Mouse (Mus musculus) C2C12 (cell line): Measurements from ENCODE around the gene Dcakd. TPM values are rescaled to one million over a fixed set of nuclear protein-coding genes. Genes with fewer than 3 reads are reported as not detected.
A peak's percentile ranks its signal among the peaks of the same experiment; 100 is the strongest.

Source experiments
- H3K27me3 ChIP-seq: one replicate; pipeline ENCODE4 v1.6.1; 2011; ENCODE audit not compliant: control insufficient read depth, insufficient read depth, insufficient read length
- H3K36me3 ChIP-seq: one replicate; pipeline ENCODE4 v1.6.1; 2011; ENCODE audit not compliant: control insufficient read depth, insufficient read depth
- H3K4me3 ChIP-seq: one replicate; pipeline ENCODE4 v1.5.1; 2011; ENCODE audit warnings: mild to moderate bottlenecking, control low read depth; ENCODE audit not compliant: poor library complexity, insufficient read depth, severe bottlenecking
- H3K79me2 ChIP-seq: one replicate; pipeline ENCODE4 v1.6.1; 2011; ENCODE audit not compliant: control insufficient read depth, insufficient read depth
- H3K79me3 ChIP-seq: one replicate; pipeline ENCODE4 v1.6.1; 2011; ENCODE audit warnings: low read depth, control low read depth
- H3ac ChIP-seq: one replicate; pipeline ENCODE3; 2011; ENCODE audit warnings: low read depth; ENCODE audit not compliant: control insufficient read depth, insufficient read length
- CEBPB ChIP-seq: IDR thresholded peaks from one replicate; pipeline ENCODE4 v1.6.1; 2011; ENCODE audit warnings: low read depth, mild to moderate bottlenecking, control low read depth, moderate library complexity
- CTCF ChIP-seq: IDR thresholded peaks from one replicate; pipeline ENCODE4 v1.5.1; 2011; ENCODE audit not compliant: control insufficient read depth, insufficient read depth, insufficient read length
- FOSL1 ChIP-seq: IDR thresholded peaks from one replicate; pipeline ENCODE4 v1.8.0; 2011; ENCODE audit warnings: mild to moderate bottlenecking, low read length; ENCODE audit not compliant: poor library complexity, insufficient read depth, severe bottlenecking
- MAX ChIP-seq: IDR thresholded peaks from one replicate; pipeline ENCODE4 v1.6.1; 2011; ENCODE audit warnings: mild to moderate bottlenecking, control low read depth
- MYOD1 ChIP-seq: IDR thresholded peaks from one replicate; pipeline ENCODE4 v1.6.1; 2011; ENCODE audit warnings: low read depth; ENCODE audit not compliant: control insufficient read depth, insufficient read length
- MYOG ChIP-seq: IDR thresholded peaks from one replicate; pipeline ENCODE4 v1.6.1; 2011; ENCODE audit not compliant: control insufficient read depth, insufficient read length; ENCODE audit errors: extremely low read depth
- USF1 ChIP-seq: IDR thresholded peaks from one replicate; pipeline ENCODE4 v1.6.1; 2011; ENCODE audit warnings: low read depth, mild to moderate bottlenecking, control low read depth, moderate library complexity
- polyA plus RNA-seq: library from polyadenylated mRNA; unstranded; fragments of >200 nt; fragmentation: generic; extraction: Trizol; gene quantifications from one replicate; pipeline ENCODE4 v1.2.1, GENCODE M21; 2012; ENCODE audit warnings: missing spikeins

Gene Dcakd
- polyA plus RNA-seq, 1 experiment: 185 TPM

- Histone ChIP-seq H3K36me3 (peaks cover 37% of the 10 kb centered on the region), H3K27me3 (no peaks in the 10 kb centered on the region), H3ac (no peak overlapping the region), H3K79me3 (peaks cover 4% of the 10 kb centered on the region), H3K4me3 (no peak overlapping the region), H3K79me2 (peaks cover 7% of the 10 kb centered on the region)
- TF ChIP-seq CEBPB (no peak), MYOD1 (no peak), USF1 (no peak), CTCF (no peak)
Observed at GRCm38 (mm10) chr11:102994952-102995351, 33.2 kb downstream of the Dcakd start.

- Histone ChIP-seq H3K79me3 (no peaks in the 10 kb centered on the region), H3ac (no peak overlapping the region), H3K36me3 (peaks cover 29% of the 10 kb centered on the region), H3K79me2 (no peaks in the 10 kb centered on the region), H3K27me3 (no peaks in the 10 kb centered on the region), H3K4me3 (no peak overlapping the region)
- no peak for TF ChIP-seq CEBPB
- TF ChIP-seq USF1: no peak
- no peak for TF ChIP-seq MYOG
- no peak for TF ChIP-seq MYOD1
- TF ChIP-seq FOSL1: no peak
- no peak for TF ChIP-seq CTCF
- no peak for TF ChIP-seq MAX
Observed at GRCm38 (mm10) chr11:102993420-102994029, 34.6 kb downstream of the Dcakd start.

DNA sequence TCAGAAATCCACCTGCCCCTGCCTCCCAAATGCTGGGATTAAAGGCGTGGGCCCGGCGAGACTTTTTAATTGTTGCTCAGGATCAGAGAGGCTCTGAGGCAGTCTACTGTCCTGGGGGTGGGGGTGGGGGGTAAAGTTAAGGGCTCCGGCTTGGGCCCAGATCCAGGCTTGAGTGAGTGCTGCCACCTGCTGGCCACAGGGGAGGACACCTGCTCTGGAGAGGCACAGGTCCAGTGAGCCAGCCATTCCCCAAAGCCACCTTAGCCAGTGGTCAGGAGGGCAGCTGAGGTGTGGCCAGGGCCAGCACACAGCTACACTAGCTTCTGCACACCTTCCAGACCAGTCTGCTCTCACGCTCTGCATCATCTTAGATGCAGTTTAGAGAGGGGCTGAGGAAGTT lies 35.2 kb downstream of the Dcakd start:
- TF ChIP-seq CTCF (peak; percentile 92), USF1 (no peak)
- Histone ChIP-seq H3ac (no peak overlapping the region), H3K79me2 (no peaks in the 10 kb centered on the region), H3K79me3 (no peaks in the 10 kb centered on the region), H3K36me3 (peaks cover 29% of the 10 kb centered on the region), H3K27me3 (no peaks in the 10 kb centered on the region), H3K4me3 (no peak overlapping the region)

DNA sequence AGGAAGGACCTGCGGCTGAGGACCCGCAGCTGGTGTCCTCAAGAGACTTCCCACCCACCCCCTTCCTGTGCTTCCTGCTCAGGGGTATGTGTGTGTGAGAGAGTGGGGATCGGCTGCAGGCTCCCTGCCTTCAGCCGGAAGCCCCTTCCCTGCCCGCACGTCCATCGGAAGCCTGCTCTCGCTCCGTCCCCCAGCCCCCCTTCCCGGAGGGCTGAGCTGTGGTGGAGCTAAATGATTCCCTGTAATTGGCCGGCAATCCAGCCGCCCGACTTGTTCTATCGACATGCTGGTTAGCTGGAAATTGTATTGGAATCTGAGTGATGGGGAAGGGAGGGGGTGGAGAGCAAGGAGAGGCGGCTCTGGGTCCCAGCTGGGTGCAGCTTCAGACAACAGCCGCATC lies 36.5 kb downstream of the Dcakd start:
- H3K79me2 ChIP-seq: no peaks in the 10 kb centered on the region
- peaks cover 29% of the 10 kb centered on the region for H3K36me3 ChIP-seq
- no peaks in the 10 kb centered on the region for H3K27me3 ChIP-seq
- no peak overlapping the region for H3K4me3 ChIP-seq
- H3K79me3 ChIP-seq: no peaks in the 10 kb centered on the region
- TF ChIP-seq MYOG (no peak), MYOD1 (no peak), USF1 (no peak), CEBPB (no peak), CTCF (no peak), MAX (no peak), FOSL1 (no peak)
- no peak overlapping the region for H3ac ChIP-seq

DNA sequence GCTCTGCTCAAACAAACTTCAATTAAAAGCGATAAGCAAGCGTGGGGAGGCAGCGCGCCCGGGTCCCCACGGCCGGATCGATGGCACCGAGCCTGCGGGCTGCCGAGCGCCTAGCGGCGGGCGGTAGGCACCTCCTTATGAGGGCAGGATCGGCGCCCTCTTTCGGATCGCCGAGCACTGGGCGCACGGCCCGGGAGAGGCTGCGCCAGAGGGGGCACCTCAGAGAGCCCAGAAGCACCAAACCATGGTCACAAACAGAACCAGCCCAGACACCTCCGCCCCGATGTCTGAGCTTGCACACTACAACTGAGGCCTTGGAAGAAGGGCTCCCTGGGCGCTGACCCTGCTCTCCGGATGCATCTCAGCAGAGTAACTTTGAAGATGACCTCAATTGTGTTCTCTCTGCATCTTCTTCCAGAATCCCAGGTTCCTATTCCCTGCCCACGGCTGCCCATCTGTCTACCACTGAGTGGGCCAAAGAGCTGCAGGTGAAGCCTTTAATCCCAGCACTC lies 37.9 kb downstream of the Dcakd start:
- no peaks in the 10 kb centered on the region for H3K27me3 ChIP-seq
- H3K79me2 ChIP-seq: no peaks in the 10 kb centered on the region
- TF ChIP-seq CTCF (peak; percentile 74), FOSL1 (no peak)

DNA sequence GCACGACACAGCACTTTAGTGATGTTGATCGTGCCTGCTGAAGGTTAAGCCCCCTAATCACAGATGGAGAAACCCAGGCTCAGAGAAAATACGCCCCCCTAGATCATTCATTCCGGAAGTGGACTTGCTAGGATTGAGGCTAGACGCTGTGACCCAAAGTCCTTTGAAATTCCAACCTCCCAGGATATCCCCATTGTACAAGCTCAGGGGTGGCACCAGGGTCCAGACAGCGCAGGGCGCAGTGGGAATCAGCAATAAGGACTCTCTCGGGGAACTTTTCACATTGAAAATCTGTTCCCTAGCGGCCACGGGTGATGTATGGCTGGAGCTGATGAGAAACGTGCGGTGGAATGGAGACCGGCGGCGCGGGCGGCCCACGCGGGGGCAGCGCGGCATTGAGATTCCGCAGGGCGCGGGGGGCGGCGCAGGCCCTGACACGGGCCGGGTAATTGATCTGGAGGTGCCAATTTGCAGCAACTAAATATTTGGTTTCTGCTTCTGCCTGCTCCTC lies 38.4 kb downstream of the Dcakd start:
- peaks cover 14% of the 10 kb centered on the region for H3K36me3 ChIP-seq
- no peaks in the 10 kb centered on the region for H3K79me2 ChIP-seq
- H3K4me3 ChIP-seq: no peak overlapping the region
- no peaks in the 10 kb centered on the region for H3K79me3 ChIP-seq
- TF ChIP-seq CEBPB (no peak), MAX (no peak), USF1 (no peak), MYOD1 (no peak), MYOG (no peak), CTCF (no peak), FOSL1 (no peak)
- H3K27me3 ChIP-seq: no peaks in the 10 kb centered on the region
- no peak overlapping the region for H3ac ChIP-seq

More for the DNA sequence above, 37.9 kb downstream of the Dcakd start:
- H3K4me3 ChIP-seq: no peak overlapping the region
- H3ac ChIP-seq: no peak overlapping the region
- H3K79me3 ChIP-seq: no peaks in the 10 kb centered on the region
- H3K36me3 ChIP-seq: peaks cover 19% of the 10 kb centered on the region
